Mouse (Mus musculus) neural tube, embryonic 10.5 days (tissue): Measurements from ENCODE around the gene Mrpl24.
A peak's percentile ranks its signal among the peaks of the same experiment; 100 is the strongest.

Source experiments
- DNase-seq: peaks from one replicate; pipeline ENCODE4 v3.0.0-alpha.2; 2017; ENCODE audit warnings: low spot score; ENCODE audit errors: extremely low spot score

Gene Mrpl24

DNA sequence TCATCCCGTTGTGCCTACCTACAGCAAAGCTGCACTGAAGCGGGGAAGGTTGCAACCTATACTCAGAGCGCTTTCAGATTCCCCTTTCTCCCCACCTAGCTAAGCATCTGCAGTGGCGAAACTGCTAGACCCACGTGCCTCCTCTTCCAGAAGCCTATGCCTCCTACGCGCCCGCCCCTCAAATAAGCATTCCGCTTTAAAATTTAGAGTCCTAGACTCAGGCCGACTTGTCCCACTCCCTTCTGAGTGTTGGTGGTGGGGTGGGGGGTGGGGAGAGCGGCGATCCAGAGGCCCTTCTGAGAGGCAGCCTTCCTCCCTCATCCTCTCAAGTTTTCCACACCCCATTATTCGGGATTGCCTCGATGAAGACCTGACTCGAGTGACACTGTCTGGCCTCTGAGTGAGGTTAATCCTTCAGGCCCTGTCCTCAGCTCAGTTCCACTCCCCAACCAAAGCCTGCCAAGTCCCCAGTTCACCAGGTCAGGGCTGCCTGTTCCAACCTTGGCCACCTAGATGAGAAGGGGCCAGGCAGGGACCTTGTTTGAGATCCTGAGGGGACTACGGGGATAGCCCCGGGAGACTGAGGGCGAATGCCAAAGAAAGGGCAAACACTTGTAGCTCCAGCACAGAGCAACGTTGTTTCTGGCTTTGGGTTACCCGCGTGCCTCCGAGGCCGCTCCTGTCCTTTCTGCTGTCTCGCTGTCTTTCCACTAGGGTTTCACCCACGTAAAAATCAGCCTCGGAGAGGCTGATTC, 27.9 kb downstream of the Mrpl24 start:
- peak; percentile 78 for DNase-seq

DNA sequence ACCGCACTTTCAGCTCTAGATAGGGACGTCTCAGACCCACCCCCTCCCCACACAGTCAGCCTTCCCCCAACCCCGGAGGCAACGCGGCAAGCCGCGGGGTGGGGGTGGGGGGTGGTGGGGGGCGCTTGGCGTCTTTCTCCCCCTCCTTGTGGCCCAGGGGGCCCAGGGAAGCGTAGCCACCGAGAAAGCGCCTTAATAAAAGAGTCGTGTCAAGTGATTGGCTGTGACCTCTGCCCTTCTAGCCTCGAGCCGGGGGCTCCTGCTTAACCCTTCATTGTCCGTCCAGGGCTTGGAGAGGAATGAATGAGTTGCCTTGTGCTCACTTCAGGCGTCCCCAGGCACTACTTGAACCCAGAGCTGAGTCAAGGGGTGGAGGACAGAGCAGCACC, 28.5 kb downstream of the Mrpl24 start:
- peak; percentile 86 for DNase-seq

DNA sequence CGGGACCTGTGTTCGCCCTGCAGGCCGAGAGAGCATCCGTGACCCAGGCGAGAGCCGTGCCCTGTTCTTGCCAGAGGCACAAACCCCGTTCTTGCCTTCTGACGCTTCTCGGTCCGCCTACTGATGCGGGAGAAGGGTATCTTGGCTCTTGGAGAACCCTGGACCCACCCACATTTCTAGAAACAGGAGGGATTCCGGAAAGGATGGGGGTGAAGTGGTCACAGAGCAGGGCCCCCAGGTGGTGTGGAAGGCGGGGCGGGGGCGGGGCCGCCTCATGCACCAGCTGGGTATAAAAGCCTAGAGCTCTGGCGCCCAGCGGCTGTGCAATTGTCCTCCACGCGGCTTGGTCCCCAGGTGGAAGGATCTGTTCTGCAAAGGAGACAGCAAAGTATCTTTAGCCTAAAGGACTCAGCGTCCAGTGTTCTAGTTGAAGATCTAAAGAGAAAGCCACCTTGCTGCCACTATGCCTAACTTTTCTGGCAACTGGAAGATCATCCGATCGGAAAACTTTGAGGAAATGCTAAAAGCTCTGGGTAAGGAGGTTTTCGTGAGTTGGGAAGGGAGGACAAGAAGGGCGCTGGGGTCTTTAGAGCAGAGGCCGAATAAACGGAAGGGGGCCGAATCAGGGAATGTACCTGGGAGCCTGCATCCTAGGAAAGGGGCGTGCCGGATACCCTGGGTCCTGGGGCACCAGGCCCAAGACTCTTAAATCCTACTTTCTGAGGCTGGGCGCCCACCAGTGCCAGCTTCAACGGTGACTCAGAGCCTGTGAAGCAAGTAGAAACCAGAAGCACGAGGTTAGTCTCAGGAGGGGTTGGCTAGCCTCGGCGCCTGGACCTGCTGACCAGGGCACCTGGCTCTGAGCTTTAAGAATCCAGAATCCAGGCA, 29.3 kb downstream of the Mrpl24 start, which contains the start of gene Crabp2:
Gene Crabp2 (plus strand): TSS at position 289 of the 888 bp plus-strand sequence.
- peak; percentile 82 for DNase-seq

DNA sequence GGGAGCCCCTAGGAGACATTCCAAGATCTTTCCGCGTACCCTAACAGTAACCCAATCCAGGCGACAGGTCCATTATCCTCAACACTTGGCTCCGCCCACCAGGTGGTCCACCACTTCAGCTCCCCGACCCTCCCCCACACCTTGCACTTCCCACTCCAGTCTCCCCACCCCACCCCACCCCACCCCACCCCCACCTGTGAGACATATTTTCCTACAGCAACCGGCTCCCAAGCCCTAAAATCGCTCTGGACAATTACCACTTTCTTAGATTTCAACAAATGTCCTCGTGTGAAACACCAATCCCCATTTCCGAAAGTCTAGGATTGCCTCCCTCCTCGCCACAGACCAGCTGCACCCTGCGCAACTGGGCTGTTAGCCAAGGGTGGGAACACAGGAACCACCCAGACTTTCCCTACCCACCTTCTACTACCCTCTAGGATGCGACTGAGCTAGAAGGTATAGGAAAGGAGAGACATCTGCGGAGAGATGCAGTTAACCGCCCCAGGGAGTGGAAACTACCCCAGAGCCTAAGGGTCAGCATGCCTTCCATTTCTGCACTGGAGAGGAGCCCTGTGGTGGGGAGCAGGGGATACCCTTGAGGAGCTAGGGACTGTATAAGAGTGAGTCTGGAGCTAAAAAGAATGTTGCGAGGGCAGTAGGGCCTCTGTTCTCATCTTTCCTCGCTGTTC, 30.1 kb downstream of the Mrpl24 start:
- DNase-seq = peak; percentile 55

DNA sequence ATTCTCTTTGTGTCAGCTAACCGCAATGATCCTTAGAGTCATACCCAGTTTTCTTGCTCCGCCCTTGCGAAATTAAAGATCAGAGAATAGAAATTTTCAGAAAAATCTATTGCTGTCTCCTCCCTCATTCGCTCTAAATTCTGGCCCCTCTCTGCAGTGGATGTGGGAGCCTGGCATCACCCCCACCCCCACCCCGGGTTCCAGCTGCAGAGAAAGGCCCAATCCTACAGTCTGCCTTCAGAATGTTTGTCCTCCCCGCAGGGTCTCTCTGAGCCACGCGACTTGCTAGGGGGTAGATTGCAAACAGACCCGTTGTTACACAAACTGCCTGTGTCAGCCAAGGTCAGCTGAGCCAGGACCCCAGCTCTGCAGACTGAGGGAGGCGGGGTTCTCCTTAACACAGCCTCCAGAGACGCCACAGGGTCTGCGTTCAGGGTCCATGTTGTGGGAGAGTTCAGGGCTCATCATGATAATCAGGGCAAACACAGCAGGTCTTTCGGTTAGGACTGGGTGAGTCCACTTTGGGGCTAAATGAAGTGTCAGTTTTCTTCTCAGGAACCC, 30.7 kb downstream of the Mrpl24 start:
- peak; percentile 61 for DNase-seq

DNA sequence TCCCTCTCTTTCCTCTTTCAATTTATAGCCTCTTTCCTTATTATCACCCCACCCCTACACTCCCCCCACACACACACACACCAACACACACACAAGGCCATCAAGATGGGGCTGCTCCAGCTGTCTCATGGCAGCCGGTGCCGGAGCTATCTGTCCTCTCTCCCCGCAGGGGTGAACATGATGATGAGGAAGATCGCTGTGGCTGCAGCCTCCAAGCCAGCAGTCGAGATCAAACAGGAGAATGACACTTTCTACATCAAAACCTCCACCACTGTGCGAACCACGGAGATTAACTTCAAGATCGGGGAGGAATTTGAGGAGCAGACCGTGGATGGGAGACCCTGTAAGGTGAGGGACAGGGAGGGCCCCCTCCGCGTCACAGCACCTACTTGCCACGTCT, 32.6 kb downstream of the Mrpl24 start:
- no peak for DNase-seq

DNA sequence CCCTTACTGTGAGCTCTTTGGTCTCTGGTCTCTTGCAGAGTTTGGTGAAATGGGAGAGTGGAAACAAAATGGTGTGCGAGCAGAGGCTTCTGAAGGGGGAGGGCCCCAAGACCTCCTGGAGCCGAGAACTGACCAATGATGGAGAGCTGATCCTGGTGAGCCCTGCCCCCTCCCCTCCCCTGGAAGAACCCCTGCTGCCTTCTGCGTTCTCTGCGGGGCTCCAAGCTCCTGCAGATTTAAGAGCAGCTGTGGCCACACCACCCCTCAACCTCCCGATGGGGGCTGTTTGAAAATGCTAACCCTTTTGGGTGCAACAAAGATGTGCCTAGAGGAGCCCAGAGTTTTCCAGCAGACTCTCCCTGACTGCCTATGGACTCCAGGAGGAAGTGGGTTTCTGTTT, 33.1 kb downstream of the Mrpl24 start:
- peak; percentile 45 for DNase-seq

DNA sequence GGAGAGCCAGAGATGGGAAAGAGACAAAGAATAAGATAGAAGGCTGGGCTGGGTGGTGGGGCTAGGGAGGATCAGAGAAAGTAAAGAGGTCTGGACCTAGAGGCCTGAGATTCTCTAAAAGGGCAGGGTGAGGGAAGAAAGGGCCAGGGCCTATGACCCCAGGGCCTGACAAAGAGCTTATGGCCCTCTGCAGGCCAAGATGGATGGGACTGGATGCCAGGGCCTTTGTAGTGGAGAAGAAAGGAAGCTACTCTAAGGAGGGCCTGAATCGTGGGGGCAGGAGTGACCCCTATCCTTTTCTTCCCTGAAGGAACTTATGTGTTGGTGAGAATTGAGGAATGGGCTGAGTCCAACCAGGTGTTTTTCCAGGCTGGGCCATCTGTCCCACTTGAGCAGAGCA, 38.8 kb downstream of the Mrpl24 start:
- DNase-seq = peak; percentile 64

DNA sequence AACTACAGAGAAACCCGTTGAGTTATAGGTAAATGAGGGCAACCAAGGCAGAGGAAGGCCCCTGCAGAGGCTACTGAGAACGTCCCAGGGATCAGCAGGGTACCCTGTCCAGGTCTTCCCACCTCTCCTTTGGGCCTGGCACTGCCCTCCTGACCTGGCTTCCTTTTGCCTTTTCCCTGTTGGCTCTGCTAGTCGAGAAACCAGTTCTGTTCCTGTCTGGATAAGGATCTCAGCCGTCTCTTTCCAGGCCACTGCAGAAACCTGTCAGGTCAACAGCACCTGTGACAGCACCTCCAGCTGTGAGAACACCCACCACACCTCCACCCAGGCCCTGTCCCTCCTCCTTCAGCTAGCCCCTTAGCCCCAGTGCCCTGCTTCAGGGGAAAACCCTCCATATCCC, 39.2 kb downstream of the Mrpl24 start:
- no peak for DNase-seq

DNA sequence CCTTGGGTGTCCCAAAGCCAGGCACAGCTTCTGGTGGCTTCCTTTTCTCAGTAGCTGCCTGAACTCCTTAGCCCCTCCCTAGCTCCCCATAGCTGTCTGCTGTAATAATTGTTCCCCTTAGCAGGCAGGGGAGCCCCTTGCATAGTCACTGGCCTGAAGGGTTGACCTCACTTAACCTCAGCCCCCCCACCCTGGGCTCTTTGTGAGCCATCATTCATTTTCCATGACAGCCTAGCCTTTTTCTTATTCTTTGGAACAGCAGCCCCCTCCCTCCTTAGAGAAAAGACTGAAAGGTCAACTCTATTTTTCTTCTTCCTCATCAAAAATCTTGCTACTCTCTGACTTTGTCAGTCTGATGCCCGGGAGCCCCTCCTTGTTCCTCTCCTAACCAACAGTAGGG, 39.7 kb downstream of the Mrpl24 start:
- peak; percentile 65 for DNase-seq

DNA sequence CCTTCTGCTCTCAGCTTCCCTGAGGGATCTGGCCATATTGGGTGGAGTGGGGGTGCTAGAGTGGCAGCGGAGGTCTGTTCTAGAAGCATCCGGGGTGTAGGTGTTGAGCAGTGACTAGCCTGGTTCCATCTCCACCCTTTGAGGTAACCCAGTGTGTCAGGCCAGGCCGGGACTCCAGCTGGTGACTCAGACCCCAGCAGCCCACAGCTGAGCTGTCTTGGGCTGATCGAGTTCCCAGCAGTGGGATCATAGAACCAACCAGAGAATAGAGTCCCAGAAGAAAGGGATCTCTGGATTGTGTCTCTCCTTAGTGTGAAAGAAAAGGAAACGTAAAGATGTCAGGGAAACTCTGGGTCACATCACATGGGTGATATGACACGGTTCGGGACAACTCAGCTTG, 40.1 kb downstream of the Mrpl24 start:
- DNase-seq = peak; percentile 46

DNA sequence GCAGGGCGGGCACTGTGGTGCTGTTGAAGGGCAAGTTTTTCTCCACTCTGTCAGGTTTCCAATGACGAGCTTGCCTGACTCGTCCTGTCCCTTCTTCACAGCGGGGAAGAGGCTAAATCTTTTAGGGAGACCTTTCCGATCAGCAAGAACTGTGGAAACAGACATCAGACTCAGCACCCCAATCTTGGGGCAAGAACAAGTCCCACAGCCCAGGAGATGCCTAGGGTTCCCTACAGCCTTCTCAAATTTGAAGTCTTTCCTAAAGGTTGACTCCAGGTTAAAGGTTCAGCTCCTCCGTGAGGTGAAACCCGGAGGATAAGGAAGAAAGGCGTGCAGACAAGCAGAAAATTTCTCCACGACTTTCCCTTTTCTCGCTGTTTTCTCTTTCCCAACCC, 40.9 kb downstream of the Mrpl24 start:
- DNase-seq = no peak

DNA sequence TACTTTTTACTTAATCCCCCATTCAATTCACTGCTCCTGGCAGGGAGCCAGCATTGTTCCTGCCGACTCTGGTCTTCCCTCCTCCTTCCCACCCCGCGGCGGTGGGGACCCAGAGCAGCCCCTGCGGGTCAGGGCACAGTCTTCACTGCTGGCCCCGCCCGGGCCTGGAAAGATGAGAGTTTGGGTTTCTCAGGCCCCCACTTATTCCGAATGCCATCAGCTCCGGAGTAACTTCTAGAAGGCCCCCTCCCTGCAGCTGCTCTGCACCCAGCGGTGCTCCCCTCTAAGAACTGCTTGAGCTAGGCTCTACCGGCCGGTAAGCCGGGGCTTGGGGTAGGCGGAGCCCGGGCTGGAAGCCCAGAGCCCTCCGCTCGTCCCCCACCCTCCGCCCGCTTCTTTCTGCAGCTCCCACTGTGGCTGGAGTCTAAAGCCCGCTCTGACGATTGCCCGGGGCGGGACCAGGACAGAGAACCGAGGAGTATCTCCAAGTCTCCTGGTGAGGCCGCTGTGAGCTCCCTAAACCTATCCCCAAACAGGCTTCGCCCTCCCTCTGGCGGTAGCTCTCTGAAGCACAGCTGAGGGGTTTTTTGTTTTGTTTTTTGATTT, 41.4 kb downstream of the Mrpl24 start:
- DNase-seq = peak; percentile 90

DNA sequence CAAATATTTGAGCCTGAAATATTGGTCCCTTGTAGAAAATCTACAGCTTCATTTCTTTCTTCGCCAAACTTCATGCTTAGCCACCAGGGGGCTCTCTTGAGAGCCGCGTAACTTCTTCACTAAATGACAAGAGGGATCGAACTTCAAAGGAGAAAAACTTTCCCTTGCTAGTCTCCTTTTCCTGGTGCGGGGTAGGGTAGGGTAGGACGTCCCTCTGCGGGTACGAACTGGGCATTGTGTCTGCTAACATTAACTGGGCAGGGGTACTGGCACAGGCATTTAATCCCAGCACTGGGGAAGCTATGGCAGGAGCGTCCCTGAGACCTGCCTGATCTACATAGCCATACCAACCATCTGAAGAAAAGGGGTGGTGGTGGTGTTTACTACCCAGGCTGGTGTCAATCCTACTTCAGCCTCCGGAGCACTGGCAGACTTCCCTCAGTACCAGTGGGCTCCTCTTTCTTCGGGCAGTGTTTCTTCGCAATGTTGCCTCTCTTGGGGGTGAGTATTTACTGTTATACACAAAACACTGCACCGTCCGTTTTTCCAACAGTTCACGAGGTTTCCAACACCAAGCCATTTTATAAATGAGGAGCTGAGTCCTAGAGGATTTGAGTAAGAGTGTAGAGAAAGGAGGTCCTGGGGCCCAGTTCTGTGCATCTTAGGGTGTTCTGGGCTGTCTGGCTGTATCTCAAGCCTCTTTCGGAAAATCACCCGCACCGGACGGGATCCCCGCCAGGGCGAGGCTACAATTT, 51.1 kb downstream of the Mrpl24 start:
- peak; percentile 80 for DNase-seq

DNA sequence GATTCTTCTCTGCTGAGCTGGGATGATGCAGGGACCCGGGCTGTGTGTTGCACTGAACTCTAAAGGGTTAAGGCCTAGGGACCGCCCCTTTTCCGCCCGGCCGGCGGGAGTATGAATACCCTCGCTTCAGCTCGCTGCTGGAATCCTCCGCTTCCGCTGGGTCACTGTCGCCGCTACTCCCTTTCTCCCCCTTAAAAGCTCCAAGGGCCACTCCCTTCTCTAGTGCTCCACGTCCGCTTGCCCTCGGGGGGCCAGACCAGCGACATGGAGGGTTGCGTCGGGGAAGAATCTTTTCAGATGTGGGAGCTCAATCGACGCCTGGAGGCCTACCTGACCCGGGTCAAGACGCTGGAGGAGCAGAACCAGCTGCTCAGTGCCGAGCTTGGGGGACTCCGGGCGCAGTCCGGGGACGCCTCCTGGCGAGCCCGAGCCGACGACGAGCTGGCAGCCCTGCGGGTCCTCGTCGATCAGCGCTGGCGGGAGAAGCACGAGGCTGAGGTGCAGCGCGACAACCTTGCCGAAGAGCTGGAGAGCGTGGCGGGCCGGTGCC, 51.7 kb downstream of the Mrpl24 start, which contains the start of gene Nes:
Gene Nes (plus strand): TSS at position 140 of the 550 bp plus-strand sequence.
- peak; percentile 92 for DNase-seq

DNA sequence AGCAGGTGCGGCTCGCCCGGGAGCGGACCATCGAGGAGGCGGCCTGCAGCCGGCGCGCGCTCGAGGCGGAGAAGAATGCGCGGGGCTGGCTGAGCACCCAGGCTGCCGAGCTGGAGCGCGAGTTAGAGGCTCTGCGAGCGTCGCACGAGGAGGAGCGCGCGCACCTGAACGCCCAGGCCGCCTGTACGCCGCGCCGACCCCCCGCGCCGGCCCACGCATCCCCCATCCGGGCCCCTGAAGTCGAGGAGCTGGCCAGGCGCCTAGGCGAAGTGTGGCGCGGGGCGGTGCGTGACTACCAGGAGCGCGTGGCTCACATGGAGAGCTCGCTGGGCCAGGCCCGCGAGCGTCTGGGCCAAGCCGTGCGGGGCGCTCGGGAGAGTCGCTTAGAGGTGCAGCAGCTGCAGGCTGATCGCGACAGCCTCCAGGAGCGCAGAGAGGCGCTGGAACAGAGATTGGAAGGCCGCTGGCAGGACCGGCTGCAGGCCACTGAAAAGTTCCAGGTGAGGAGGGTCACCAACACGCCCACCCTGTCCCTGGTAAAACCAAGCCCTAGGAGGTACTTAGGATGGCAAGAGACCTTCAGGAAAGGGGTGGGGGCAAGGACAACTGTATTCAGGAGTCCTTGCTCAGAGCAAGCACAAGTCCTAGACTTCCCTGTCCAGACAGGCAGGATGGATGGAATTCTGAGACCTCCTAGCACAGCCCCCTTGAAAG, 52.3 kb downstream of the Mrpl24 start:
- peak; percentile 57 for DNase-seq

DNA sequence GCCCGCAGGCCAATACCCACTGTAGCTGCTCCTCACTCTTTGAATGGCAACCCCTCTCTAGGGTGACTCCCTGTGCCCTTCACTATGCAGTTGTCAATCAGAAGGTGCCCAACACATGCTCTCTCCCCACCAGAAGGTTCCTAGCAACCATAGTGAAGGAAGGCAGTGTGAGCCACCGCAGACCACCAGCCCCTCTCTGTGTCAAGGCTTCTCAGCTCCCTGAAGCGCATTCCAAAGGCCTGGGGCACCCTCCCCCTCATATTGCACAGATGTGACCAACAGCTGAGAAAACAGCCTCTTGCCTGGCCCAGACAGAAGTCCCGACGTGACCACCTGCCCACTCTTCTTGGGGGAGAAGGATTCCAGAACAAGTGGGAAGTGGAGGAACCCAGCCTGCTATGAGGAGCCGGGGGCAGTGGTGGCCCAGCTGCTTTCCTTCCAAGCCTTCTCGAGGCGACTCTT, 52.9 kb downstream of the Mrpl24 start:
- DNase-seq = peak; percentile 59

DNA sequence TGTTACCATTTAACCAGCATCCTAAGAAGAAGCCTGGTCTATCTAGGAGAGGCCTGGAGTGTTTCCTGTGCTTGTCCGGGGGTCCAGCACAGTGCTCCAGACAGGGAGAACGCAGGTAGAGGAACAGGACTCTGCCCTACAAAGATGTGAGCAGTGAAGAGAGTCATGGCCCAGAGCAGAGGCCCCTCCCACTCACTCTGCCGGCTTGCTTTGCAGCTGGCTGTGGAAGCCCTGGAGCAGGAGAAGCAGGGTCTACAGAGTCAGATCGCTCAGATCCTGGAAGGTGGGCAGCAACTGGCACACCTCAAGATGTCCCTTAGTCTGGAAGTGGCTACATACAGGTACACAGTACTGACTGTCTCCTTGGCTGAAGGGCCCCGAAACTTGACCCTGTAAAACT, 53.5 kb downstream of the Mrpl24 start:
- DNase-seq = peak; percentile 40
